Mouse (Mus musculus) cerebellum, postnatal 4 days (tissue): ENCODE measurements around the gene Becn1.

ENCODE experiments used
- DNase-seq, 2 experiments: peaks; one replicate each; pipeline ENCODE4 v3.0.0; 2022; ENCODE audit warnings: low spot score in 2 of 2, mixed read lengths in 1 of 2

Becn1 gene

GRCm38 (mm10) chr11:101245071-101245470 lies 57.0 kb downstream of the Becn1 start:
- DNase-seq: no peak

GRCm38 (mm10) chr11:101238071-101238647 lies 63.9 kb downstream of the Becn1 start:
- peak in 1 of 2 experiments; percentile 45 for DNase-seq

- no peak for DNase-seq
Observed at GRCm38 (mm10) chr11:101236782-101237181, 65.3 kb downstream of the Becn1 start.
